Mouse (Mus musculus): ENCODE measurements around the gene Smg5. TPM values are rescaled to one million over a fixed set of nuclear protein-coding genes. Genes with fewer than 3 reads are reported as not detected.
"Not testable (repeated sequence)": the region's sequence is repeated elsewhere in the genome, so short reads cannot be mapped to it uniquely, and the experiment has no call there.

Gene Smg5
- total RNA-seq (2021): 10 to 100 TPM; 68.3 to 82.9 TPM

DNA sequence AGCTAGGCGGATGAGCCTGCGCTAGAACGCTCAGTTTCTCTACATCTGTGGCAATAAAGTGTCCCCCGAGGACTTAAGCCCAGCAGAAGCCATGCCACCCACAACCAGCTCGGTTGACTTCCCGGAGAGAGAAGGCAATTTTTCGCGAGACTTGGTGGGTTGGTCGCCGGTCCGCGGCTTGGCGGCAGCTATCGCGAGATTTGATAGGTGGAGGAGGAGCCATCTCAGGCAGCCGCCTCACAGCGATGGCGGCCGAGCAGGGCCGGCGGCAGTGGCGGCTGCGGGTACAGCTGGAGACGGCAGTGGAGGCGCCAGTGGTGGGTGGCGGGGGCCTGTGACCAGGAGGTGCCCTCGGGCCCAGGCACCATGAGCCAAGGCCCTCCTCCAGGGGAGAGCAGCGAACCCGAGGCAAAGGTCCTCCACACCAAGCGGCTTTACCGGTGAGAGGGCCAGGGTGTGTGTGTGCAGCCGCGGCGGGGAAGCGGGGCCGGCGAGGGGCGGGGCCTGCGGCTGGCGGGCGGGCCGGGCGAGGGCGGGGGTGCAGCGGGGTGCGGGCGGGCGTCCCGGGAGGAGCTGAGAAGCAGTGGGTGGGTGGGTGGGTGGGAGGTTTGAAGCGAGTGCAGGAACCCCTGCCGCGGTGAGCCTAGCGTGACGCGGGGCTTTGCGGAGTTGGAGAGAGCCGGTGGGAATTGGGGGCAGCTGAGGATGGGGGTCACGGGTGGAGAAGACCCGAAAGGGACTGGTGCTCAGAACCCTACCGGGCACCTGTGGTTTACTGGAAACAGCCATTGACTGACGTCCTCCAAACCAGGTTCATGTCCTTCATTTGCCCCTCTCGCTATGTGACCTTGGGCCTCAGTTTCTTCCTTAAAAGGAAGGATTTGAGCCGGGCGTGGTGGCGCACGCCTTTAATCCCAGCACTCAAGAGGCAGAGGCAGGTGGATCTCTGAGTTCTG is at the start of gene Smg5, which contains the start of gene Tmem79:
Smg5 (plus strand) TSS at position 203 of the 956 bp plus-strand sequence.
Tmem79 (minus strand) TSS at position 91 of the 956 bp plus-strand sequence.
- intact Hi-C loops (cut with DNase I): loop anchor here (5.0 kb wide), 1 partner anchor 39 kb away; the partner anchor contains the start of genes Cct3 and Tsacc
- peak; percentile 97 for DNase-seq (ENCODE audit: low spot score in 2 of 2)

DNA sequence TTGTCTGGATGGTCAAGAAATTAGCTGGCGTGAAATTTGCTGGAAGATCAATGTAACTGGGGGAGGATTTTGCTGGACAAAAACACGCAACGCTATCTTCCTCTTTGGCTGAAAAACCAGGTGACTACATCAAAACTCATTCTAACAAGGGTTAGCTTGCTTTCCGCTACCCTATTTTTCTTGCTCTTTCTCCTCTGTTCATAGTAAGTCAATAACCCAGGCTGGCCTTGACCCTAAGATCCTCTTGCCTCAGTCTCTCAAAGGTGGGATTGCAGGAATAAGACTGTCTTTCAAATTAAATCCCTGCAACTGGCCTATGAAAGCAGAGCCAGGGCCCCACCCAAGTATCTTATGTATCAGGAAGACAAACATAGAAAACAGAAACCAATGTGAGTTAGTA is 49.0 kb upstream of the Smg5 start, which contains the start of gene Gm38392:
Gm38392 (minus strand) TSS at position 101 of the 400 bp plus-strand sequence.
- no peak for DNase-seq (ENCODE audit: low spot score in 2 of 2)
- intact Hi-C loops (cut with DNase I): loop anchor here (5.0 kb wide), 1 partner anchor 40 kb away; no protein-coding TSS in a partner anchor

DNA sequence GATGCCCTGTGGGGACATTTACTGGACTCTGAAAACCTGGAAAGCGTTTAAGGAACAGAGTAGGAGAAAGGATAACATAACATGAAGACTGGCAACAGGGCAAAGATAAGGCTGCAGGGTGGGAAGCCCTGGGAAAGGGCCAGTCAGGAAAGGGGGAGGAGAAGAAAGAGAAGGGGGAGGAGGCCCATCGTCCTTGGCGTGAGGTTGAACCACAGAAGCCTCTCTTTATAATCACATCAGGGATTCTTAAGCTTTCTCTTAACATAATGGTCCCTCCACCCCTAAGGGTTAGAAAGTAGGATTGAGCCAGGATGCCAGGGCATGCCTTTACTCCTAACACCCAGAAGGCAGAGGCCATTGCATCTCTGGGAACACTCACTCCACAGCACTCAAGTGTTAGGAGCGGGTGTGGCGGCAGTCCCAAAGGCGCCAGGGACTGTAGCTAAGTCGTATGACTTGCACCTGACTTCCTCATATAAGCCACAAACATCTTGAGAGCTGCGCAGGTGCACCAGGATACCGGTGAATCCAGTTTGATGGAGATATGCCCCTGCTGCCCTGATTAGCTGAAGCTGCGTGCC is 47.8 kb upstream of the Smg5 start:
- DNase-seq (ENCODE audit: low spot score in 2 of 2): not testable (repeated sequence)
- intact Hi-C loops (cut with DNase I): loop anchor here (5.0 kb wide), 1 partner anchor 41 kb away; no protein-coding TSS in a partner anchor

DNA sequence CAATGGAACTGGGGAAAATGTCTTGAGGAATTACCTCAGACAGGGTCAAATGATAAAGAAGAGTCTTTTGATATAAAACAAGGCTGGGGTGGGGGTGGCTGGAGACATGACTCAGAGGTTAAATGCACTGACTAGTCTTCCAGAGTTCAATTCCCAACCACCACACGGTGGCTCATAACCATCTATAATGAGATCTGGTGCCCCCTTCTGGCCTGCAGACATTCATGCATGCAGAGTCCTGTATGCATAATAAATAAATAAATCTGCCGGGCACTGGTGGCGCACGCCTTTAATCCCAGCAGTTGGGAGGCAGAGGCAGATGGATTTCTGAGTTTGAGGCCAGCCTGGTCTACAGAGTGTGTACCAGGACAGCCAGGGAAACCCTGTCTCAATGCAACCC is 44.1 kb upstream of the Smg5 start:
- no peak for DNase-seq (ENCODE audit: low spot score in 2 of 2)
- intact Hi-C loops (cut with DNase I): no loop called here

DNA sequence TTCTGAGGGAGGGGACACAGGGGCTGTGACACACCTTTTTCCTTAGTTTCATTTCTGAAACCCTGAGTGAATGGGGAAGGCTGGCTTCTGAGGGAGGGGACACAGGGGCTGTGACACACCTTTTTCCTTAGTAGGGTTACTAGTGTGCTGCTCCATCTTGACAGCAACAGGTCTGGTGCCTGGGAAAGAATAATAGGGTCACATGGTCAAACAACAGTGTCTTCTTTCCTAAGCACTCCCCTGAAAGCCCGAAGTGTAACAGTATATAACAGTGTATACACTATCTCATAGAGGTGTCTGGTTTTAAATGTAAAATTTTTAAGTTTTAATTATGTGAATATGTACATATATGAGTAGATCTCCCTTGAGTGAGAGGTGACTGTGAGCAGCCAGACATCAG is 40.8 kb upstream of the Smg5 start:
- intact Hi-C loops (cut with DNase I): loop anchor here (5.0 kb wide), 1 partner anchor 42 kb away; the partner anchor contains the start of genes Smg5 and Tmem79

DNA sequence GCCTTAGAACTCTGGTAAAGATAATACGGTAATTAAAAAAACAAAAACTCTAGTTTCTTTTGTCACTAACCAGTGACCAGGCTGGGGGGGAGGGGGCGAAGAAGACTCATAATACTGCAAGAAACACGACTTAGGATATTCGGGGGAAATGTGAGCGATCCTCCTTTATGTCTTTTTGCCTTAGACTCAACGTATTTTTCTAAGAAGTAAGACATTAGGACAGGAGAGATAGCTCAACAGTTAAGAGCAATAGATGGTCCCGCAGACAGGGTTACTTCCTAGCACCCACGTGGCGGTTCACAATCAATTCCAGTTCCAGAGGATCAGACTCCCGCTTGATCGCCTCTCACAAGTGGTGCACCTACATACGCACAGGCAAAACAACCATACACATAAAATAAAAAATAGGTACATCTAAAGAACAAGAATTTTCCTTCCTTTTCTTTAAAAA is 39.9 kb upstream of the Smg5 start:
- intact Hi-C loops (cut with DNase I): loop anchor here (5.0 kb wide), 1 partner anchor 41 kb away; the partner anchor contains the start of genes Smg5 and Tmem79
- DNase-seq (ENCODE audit: low spot score in 2 of 2): no peak

More for the DNA sequence above, 40.8 kb upstream of the Smg5 start:
- not testable (repeated sequence) for DNase-seq (ENCODE audit: low spot score in 2 of 2)

DNA sequence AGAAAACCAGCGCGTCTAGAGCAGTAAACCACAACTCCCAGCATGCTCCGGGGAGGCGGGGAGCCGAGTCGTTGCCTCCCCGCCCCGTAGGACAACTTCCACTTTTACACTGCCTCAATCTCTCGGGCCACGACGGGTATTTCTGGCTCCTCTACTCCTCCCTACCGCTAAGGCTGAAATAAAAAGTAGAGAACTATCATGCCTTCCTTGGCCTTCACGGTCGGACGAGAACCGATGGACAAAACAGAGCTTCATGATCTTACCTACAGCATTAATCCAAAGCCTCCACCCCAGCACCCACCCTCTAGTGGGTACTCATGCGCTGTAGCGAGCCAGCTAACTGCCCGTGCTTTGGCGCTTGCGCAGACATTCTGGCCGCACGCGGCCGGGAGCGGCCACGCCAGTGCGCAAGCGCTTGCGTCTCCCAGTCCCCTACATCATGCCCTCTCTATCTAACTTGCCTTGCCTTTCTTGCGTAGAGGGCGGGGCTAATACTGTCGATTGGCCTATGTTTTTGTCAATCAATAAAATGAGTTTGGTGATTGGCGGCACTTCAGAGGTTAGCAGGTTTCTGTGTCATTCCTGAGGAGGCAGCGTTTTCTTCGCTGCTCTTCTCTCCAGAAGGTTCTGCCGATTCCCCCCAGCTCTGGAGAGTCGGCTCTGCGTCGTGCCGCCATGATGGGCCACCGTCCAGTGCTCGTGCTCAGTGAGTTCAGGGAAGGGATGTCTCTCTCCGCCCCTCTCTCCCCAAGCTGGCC is 39.3 kb upstream of the Smg5 start, which contains the start of the genes Tsacc and Cct3:
Tsacc (minus strand) TSS at position 439 of the 758 bp plus-strand sequence.
Cct3 (plus strand) TSS at position 556 of the 758 bp plus-strand sequence.
- intact Hi-C loops (cut with DNase I): loop anchor here (5.0 kb wide), 1 partner anchor 41 kb away; the partner anchor contains the start of genes Smg5 and Tmem79
- DNase-seq (ENCODE audit: low spot score in 2 of 2): peak; percentile 94 to 95

DNA sequence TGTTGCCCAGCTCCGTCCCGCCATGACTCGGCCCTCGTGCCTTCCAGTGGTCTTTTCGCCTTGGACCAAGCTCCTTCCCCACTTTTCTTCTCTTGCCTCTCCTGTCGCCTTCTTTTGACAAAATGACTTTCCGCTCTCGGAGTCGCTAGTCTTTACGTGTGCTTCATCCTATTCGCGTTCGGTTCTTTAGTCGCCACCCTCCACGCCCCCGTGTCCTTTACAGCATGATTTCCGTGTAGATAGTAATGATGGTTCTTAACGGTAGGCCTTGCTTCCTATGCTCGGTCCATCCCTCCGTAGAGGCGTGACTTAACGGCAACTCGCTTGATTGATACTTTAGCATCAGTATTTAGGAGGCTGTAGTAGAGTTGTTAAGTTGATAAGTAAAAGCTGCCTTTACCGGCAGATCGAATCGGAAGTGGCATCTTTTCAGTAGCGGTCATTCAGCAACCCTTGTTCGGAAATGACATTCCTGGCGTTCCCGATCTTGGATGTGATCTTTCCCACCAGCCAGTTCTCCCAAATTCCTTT is 38.7 kb upstream of the Smg5 start:
- DNase-seq (ENCODE audit: low spot score in 2 of 2): peak in 1 of 2 experiments; percentile 56
- intact Hi-C loops (cut with DNase I): loop anchor here (5.0 kb wide), 1 partner anchor 40 kb away; the partner anchor contains the start of genes Smg5 and Tmem79

DNA sequence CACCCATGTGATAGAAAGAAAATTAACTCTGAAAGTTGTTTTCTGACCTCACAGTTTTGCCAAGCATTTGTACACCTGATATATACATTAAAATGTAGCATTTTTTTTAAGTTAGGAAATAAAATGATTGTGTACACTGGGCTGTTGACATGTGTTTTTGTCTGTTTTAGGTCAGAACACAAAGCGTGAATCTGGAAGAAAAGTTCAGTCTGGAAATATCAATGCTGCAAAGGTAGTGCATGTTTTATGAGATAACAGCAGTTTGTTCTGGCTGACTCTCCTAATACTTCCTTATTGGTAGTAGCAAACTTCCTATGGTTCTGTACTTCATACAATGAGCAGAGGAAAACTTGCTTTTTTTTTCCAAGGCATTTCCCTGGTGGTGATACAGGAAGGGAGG is 36.9 kb upstream of the Smg5 start:
- intact Hi-C loops (cut with DNase I): loop anchor here (5.0 kb wide), 1 partner anchor 38 kb away; the partner anchor contains the start of genes Smg5 and Tmem79
- no peak for DNase-seq (ENCODE audit: low spot score in 2 of 2)

DNA sequence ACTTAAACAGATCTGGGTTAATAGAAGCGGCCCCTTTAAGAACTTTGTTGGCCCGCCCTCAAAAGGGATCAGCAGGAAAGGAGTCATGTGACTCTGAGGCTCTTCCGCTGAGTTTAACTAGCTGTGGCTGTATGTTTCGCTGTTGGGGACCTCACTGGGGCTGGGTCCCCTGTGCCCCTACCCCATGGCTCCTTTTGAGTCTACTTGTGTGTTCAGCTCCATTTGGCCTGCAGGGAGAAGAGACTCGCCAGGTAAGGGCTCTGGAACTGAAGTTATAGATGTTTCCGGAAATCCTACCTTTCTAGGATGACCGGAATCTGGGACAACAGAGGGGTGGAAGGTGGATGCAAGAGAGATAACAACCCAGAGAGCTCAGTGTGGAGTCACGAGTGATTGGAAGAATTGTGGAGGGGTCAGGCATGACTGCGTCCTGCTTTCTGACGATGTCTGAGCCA is 11.1 kb upstream of the Smg5 start, which contains the start of gene Glmp:
Glmp (plus strand) TSS at position 73 of the 455 bp plus-strand sequence.
- intact Hi-C loops (cut with DNase I): no loop called here
- peak; percentile 54 to 60 for DNase-seq (ENCODE audit: low spot score in 2 of 2)

DNA sequence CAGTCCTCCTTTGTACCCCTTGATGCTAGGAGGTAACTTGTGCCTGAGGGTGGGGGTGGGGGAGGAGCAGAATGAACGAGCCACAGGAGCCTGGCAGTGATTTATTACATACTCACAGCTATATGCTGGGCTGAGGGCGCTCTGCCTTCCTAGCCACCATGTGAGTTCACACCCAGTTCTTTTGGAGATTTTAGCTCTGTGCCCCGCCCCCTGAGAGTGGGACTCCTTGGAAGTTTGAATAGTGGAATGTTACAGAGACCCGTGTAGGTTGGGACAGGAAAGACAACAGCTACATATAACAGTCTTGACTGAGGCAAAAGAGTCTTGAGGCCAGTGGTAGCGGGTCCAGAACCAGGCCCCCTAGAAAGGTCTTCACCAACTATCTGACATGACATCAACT is 7.1 kb upstream of the Smg5 start:
- DNase-seq (ENCODE audit: low spot score in 2 of 2): no peak
- intact Hi-C loops (cut with DNase I): no loop called here

DNA sequence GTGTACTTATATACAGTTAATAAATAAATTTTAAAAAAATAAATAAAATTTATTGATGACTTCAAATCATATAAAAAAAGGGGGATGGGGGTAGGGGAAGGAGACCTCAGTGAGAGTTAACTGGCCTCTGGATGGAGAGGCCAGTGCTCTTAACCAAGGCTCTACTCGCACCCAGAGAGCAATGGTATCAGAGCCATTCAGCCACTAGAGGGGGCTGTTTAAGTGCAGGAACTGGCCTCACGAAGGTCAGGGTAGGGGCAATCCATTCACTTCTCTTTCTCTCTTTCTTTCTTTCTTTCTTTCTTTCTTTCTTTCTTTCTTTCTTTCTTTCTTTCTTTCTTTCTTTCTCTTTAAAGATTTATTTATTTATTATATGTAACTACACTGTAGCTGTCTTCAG is 4.8 kb upstream of the Smg5 start:
- intact Hi-C loops (cut with DNase I): no loop called here
- DNase-seq (ENCODE audit: low spot score in 2 of 2): no peak

DNA sequence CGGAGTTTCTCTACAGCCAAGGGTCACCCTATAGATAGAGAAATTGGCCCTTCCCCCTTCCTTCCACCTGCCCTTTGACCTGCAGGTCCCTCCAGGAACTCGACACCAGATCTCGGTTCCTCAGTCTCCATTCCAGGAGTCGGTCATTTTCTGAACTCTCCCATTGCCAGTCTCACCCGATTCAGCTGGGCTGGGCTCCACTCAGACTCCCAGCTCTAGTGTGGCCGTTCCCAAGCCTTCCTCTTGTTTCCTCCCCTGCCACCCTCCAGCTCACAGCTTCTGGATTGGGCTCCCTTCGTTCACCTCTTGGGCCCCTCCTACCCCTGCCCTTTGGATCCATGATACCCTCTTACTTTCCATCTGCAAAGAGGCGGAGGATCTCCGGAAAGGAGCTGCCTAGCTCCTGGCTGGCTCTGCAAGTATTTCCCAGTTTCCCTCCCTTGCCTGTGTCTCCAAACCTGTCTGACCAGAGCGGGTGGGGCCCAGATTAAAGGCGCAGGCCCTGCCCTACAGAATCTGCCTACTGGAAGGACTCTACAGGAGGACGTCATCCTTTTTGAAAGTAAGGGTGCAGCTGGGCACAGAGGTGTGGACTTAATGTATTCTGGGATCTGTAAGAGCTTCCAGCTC is 1.9 kb upstream of the Smg5 start:
- intact Hi-C loops (cut with DNase I): no loop called here
- no peak for DNase-seq (ENCODE audit: low spot score in 2 of 2)

DNA sequence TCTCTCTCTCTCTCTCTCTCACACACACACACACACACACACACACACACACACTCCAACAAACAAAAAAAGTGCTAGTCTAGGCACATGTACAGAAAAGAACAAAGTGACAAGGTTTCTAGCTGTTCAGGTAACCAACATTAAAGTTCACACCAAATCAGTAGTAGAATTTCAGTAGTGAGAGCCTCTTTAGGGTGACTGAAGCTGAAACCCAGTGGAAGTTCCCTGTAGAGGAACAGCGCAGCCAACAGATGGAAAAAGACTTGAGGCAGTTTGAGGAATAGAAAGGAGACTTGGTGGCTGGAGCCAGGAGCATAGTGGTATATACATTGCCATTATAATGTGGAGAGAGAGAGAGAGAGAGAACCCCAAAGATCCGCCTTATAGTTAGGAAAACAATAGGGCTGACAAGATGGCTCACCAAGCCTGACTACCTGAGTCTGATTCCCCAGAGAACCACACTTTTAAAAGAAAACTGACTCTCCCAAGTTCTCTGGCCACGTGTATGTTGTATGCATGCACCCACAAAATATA is 1.1 kb upstream of the Smg5 start:
- intact Hi-C loops (cut with DNase I): loop anchor here (5.0 kb wide), 1 partner anchor 38 kb away; the partner anchor contains the start of genes Cct3 and Tsacc
- no peak for DNase-seq (ENCODE audit: low spot score in 2 of 2)

DNA sequence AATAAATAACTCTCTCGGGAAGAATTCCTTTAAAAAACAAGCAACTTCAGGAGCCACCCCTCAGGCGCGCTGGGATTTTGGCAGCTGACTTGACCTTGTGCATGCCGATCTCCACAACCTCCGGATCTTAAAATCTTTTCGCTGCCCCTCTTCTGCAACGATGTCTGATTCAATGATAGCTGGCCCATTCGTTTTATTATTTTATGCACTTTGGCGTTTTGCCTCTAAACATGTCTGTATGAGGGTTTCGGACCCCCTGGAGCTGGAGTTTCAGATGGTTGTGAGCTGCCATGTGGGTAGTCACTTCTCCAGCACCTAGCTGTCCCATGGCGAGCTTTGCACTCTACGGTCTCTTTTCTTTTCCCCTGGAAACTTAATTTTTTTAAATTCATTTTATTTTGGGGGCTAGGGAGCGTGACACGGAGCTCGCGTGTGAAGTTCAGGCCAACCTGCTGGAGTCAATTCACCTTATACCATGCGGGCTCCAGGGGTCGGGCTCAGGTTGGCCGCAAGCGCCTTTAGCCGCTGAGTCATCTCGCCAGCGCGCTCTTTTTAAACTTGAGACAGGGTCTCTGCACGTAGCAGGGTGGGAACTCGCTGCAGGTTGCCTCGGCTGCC is 515 bp upstream of the Smg5 start:
- DNase-seq (ENCODE audit: low spot score in 2 of 2): no peak
- intact Hi-C loops (cut with DNase I): loop anchor here (5.0 kb wide), 1 partner anchor 38 kb away; the partner anchor contains the start of genes Cct3 and Tsacc

DNA sequence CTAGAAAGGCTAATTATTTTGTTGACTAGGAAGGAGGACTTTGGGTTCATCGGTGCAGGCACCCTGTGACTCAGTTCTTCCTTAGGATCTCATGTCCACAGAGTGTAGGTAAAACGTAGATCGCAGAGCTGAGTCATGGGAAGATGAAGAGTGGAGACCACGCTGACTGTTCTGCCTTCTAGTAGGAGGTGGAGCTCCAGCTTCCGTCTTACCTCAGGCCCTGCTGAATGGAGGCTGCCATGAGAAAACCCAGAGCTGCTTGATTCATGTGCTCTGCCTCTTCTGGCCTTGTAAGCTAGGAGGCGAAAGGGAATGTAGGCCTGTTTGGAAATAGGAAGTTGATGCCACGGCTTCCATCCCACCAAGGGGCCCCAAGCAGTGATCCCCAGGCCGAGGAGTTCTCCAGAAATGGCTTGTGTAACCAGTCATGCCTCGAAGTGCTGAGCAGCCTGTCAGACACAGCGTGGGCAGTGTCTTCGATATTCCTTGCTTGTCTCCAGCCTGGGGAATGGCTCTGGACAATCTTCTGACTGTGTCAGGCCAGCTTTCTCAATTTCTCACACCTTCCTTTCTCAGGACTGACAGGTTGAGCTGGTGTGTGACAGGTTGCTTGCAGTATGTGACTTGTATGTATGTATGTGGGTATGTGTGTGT is 1.4 kb downstream of the Smg5 start:
- intact Hi-C loops (cut with DNase I): loop anchor here (5.0 kb wide), 1 partner anchor 40 kb away; the partner anchor contains the start of genes Cct3 and Tsacc
- peak; percentile 54 to 59 for DNase-seq (ENCODE audit: low spot score in 2 of 2)

DNA sequence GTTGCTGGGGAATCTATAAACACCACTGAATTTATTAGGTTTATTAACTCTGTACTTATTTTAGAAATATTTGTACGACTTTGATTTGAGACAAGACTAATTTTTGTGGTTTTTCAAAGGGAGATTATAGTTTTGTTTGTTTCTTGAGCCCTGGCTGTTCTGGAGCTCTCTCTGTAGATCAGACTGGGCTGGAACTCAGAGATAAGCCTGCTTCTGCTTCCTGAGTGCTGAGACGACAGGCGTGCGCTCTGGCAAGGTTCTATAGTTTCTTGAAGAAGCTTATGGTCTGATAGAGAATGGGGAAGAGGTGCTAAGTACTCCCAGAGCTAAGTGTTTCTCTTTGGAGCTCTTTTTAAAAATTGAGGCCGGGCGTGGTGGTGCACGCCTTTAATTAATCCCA is 2.3 kb downstream of the Smg5 start:
- DNase-seq (ENCODE audit: low spot score in 2 of 2): no peak
- intact Hi-C loops (cut with DNase I): loop anchor here (5.0 kb wide), 1 partner anchor 41 kb away; the partner anchor contains the start of genes Cct3 and Tsacc

Data from left cerebral cortex, postnatal 36 days (tissue).